Mouse (Mus musculus) bone marrow macrophage, adult 2 months (primary cell): ENCODE measurements around the gene Nav1.

Experiments
- CTCF ChIP-seq: IDR thresholded peaks from 2 replicates; pipeline ENCODE4 v1.5.1; 2012; ENCODE audit warnings: low read depth, mild to moderate bottlenecking, low read length, moderate library complexity
- POLR2A ChIP-seq: IDR thresholded peaks from 2 replicates; pipeline ENCODE4 v1.6.1; 2012; ENCODE audit warnings: mild to moderate bottlenecking, low read depth, low read length, borderline replicate concordance

DNA sequence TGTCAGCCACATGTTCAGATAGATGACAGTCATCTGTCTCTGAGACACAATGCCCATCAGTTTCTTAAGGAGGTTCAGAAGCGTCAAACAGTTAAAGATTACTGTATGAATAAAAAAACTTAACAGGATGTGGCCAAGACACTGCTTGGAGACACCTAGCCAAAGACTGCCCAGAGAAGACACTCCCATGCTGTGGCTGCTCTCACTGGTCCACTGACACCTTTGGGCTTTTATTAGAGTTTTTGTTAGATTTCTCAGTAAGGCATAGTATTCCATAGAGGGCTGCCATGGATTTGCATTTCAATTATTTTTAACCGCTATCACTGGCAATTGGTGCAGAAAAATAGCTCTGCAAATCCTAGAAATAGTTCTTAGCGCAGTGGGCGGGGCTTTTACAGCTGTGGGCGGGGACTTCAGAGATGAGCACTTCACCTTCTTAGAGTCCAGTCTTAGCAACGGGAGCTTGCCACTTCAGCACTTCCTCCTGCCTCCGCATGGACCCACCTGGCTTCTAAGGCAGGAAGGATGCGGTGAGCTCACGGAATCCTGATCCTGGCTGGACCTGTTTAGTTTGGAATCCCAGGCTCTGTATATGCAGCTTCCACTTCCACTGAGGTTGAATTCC, 12.7 kb downstream of the Nav1 start:
- TF ChIP-seq POLR2A (no peak), CTCF (no peak)
